Mouse (Mus musculus): ENCODE data around the gene Slc10a6.

- no peak for TF ChIP-seq GATA1 (IDR thresholded peaks at IDR 0.05; ENCODE audit: low read length)
- no peak for TF ChIP-seq TAL1 (IDR thresholded peaks at IDR 0.05; ENCODE audit: low read length)
Measured at GRCm38 (mm10) chr5:103628499-103628898, 704 bp downstream of the Slc10a6 start.
